Mouse (Mus musculus): Measurements from ENCODE around the gene Sept9. TPM values are rescaled to one million over a fixed set of nuclear protein-coding genes. Genes with fewer than 3 reads are reported as not detected.
"Not testable (repeated sequence)": the region's sequence is repeated elsewhere in the genome, so short reads cannot be mapped to it uniquely, and the experiment has no call there.

Sept9 gene
- total RNA-seq, 2 experiments from 2014 or later = 106 to 110 TPM

GRCm38 (mm10) chr11:117330076-117330950 lies 130.9 kb downstream of the Sept9 start:
- peak; percentile 70 to 72 for DNase-seq

GRCm38 (mm10) chr11:117330951-117331254 lies 131.4 kb downstream of the Sept9 start:
- no peak for DNase-seq

GRCm38 (mm10) chr11:117331361-117332241 lies 132.1 kb downstream of the Sept9 start:
- DNase-seq = peak; percentile 45 to 51

- DNase-seq = peak; percentile 81
These were observed 133.0 kb downstream of the Sept9 start for GRCm38 (mm10) chr11:117332242-117333149.

- DNase-seq = no peak
These were observed 133.8 kb downstream of the Sept9 start for GRCm38 (mm10) chr11:117333150-117333715.

- no peak for DNase-seq
These were observed 134.6 kb downstream of the Sept9 start for GRCm38 (mm10) chr11:117334101-117334500.

- DNase-seq = no peak
These were observed 135.7 kb downstream of the Sept9 start for GRCm38 (mm10) chr11:117335146-117335545.

- DNase-seq = no peak
These were observed 136.8 kb downstream of the Sept9 start for GRCm38 (mm10) chr11:117336081-117336788.

GRCm38 (mm10) chr11:117337749-117338148 lies 138.3 kb downstream of the Sept9 start:
- no peak for DNase-seq

GRCm38 (mm10) chr11:117338503-117338902 lies 139.0 kb downstream of the Sept9 start:
- DNase-seq = no peak

GRCm38 (mm10) chr11:117339050-117339449 lies 139.6 kb downstream of the Sept9 start:
- no peak for DNase-seq

- DNase-seq = peak in 1 of 2 experiments; percentile 33
These were observed 141.8 kb downstream of the Sept9 start for GRCm38 (mm10) chr11:117341218-117341617.

- DNase-seq = no peak
These were observed 142.6 kb downstream of the Sept9 start for GRCm38 (mm10) chr11:117342076-117342475.

GRCm38 (mm10) chr11:117342490-117342889 lies 143.0 kb downstream of the Sept9 start:
- DNase-seq = not testable (repeated sequence)

GRCm38 (mm10) chr11:117343800-117344199 lies 144.3 kb downstream of the Sept9 start:
- no peak for DNase-seq

GRCm38 (mm10) chr11:117344339-117345021 lies 145.0 kb downstream of the Sept9 start:
- DNase-seq = no peak

- peak in 1 of 2 experiments; percentile 29 for DNase-seq
These were observed 145.7 kb downstream of the Sept9 start for GRCm38 (mm10) chr11:117345022-117345765.

GRCm38 (mm10) chr11:117347256-117347655 lies 147.8 kb downstream of the Sept9 start:
- DNase-seq = no peak

GRCm38 (mm10) chr11:117348429-117349103 lies 149.1 kb downstream of the Sept9 start:
- no peak for DNase-seq

Measured in layer of hippocampus, postnatal 36 days (tissue).